In the genomic region with DNA sequence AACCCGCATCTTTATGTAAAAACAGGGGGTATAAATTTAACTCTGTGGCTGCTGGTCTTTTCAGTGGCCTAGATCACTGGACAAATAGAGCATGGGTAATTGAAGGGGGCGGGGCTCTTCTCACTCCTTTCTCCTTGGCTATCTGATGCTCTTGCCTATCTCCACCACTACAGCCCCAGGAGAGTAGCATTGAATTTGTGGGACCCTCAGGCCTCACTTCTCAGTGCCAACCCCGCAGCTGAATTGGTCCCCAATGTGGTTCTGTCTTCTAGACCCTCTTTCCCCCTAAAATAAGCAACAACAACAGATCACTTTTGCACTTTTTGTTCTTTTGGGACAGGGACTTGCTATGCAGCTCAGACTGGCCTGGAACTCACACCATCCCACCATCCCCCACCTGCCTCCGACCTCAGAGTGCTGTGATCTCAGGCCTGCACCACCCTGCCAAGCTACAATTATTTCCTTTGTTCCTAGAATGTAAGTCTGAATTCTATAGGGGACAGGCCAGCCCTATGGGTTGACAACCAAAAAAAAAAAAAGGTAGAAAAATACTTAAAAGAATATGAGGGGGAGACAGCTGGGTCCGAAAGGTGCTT, we compare ENCODE assay signal across 9 mouse cellular contexts. TPM values are rescaled to one million over a fixed set of nuclear protein-coding genes. Genes with fewer than 3 reads are reported as not detected.
DNase-seq lines count a peak whose midpoint lies in the region; ATAC-seq and TF ChIP-seq lines count a peak whose summit lies in the region.
"Had no signal": no experiment of that assay in that cellular context is flagged by ENCODE, and none has a peak within 500 bp of the region (broad histone marks: within the 10 kb centered on the region; RNA-seq: fewer than 3 reads in every experiment).

No protein-coding gene starts in this region.

- H3K4me3 ChIP-seq in heart, embryonic 10.5 days: peak overlapping the region; percentile 37
- H3K4me3 ChIP-seq in heart, adult 2 months: no peak overlapping the region
- H3K4me3 ChIP-seq in hindbrain, embryonic 10.5 days: peak overlapping the region; percentile 29
- H3K4me3 ChIP-seq: limb, embryonic 15.5 days had no signal

- peak; percentile 41; the same call in 1 of the 2 replicates for ATAC-seq in megakaryocyte-erythroid progenitor cell, adult 5-6 weeks (replicated peaks; ENCODE audit: low FRiP score, low TSS enrichment, poor library complexity, severe bottlenecking)

- H3K9ac ChIP-seq in heart, adult 2 months (ENCODE audit: low read depth, low read length): no peak overlapping the region
- H3K9ac ChIP-seq: limb, embryonic 15.5 days had no signal

- H3K27me3 ChIP-seq in heart, embryonic 10.5 days (ENCODE audit: insufficient read depth, poor library complexity, severe bottlenecking): no peaks in the 10 kb centered on the region
- no peaks in the 10 kb centered on the region for H3K27me3 ChIP-seq in heart, adult 2 months (ENCODE audit: control insufficient read depth, insufficient read depth, low read length)
- H3K27me3 ChIP-seq in hindbrain, embryonic 10.5 days (ENCODE audit: insufficient read depth, poor library complexity, severe bottlenecking): no peaks in the 10 kb centered on the region
- H3K27me3 ChIP-seq: limb, embryonic 15.5 days had no signal

- TF ChIP-seq CTCF in heart, adult 2 months (IDR thresholded peaks at IDR 0.05): no peak

- 38% methylated on average over 5 of the region's 5 CpGs for WGBS in heart, embryonic 10.5 days
- 84% methylated on average over 5 of the region's 5 CpGs for WGBS in heart, adult 2 months
- 48% methylated on average over 5 of the region's 5 CpGs for WGBS in hindbrain, embryonic 10.5 days

- no peaks in the 10 kb centered on the region for H3K36me3 ChIP-seq in heart, embryonic 10.5 days
- peaks cover 4% of the 10 kb centered on the region; the same call in 1 of the 2 replicates for H3K36me3 ChIP-seq in heart, adult 2 months (ENCODE audit: control insufficient read depth, insufficient read depth, low read length)
- no peaks in the 10 kb centered on the region for H3K36me3 ChIP-seq in hindbrain, embryonic 10.5 days
- H3K36me3 ChIP-seq: limb, embryonic 15.5 days had no signal

- no peak for TF ChIP-seq POLR2A in heart, adult 2 months (IDR thresholded peaks at IDR 0.05; ENCODE audit: insufficient read depth, low read depth, low read length)

- intact Hi-C loops in heart, adult 2 months (cut with DNase I): no loop called here

- peaks cover 11% of the 10 kb centered on the region for H3K4me1 ChIP-seq in heart, embryonic 10.5 days
- peaks cover 1% of the 10 kb centered on the region for H3K4me1 ChIP-seq in heart, adult 2 months (ENCODE audit: control insufficient read depth, insufficient read depth, low read length)
- peaks cover 28% of the 10 kb centered on the region for H3K4me1 ChIP-seq in hindbrain, embryonic 10.5 days (replicated peaks)

- TF ChIP-seq EP300 in heart, adult 2 months (IDR thresholded peaks at IDR 0.05; ENCODE audit: insufficient read depth, low read depth, low read length): no peak

- peak overlapping the region; percentile 64; the same call in 1 of the 2 replicates for H3K27ac ChIP-seq in heart, embryonic 10.5 days
- H3K27ac ChIP-seq in heart, adult 2 months: no peak overlapping the region
- peak overlapping the region; percentile 83 for H3K27ac ChIP-seq in hindbrain, embryonic 10.5 days
- H3K27ac ChIP-seq: limb, embryonic 15.5 days had no signal

- H3K9me3 ChIP-seq in heart, embryonic 10.5 days: no peaks in the 10 kb centered on the region
- no peaks in the 10 kb centered on the region for H3K9me3 ChIP-seq in hindbrain, embryonic 10.5 days
- H3K9me3 ChIP-seq: limb, embryonic 15.5 days had no signal

- no peaks in the 10 kb centered on the region for H3K79me2 ChIP-seq in heart, adult 2 months (replicated peaks; ENCODE audit: control insufficient read depth, insufficient read depth, low read length)

- no peak for DNase-seq in heart, embryonic 10.5 days (ENCODE audit: low spot score)
- DNase-seq in heart, adult 2 months: no peak
- DNase-seq in embryo, embryonic 11 days: peak; percentile 31
- no peak for DNase-seq in hindbrain, embryonic 10.5 days (ENCODE audit: low spot score)
- DNase-seq in spleen, postnatal 14 days (ENCODE audit: low spot score in 2 of 2): no peak
- no peak for DNase-seq in ovary, adult 18-20 months (ENCODE audit: low spot score)
- no peak for DNase-seq in layer of hippocampus, adult 9-11 months

RNA-seq across cellular contexts. Expression of gene Btg1, which starts 30.2 kb away (rescaled TPM):
- 23.3 and 24.2 TPM in 2 replicates for polyA plus RNA-seq in heart, embryonic 10.5 days (2016; fragmentation: Nextera tagmentation; extraction: Ambion mirVana)
- 10 to 100 TPM; 28.5 to 45.2 TPM for total RNA-seq in heart, adult 2 months (2021)
- polyA plus RNA-seq in heart, adult 2 months (2012; rRNA removed): 10.4 and 11.7 TPM in 2 replicates
- 34.9 and 43.8 TPM in 2 replicates for polyA plus RNA-seq in hindbrain, embryonic 10.5 days (2016; fragmentation: Nextera tagmentation; extraction: Ambion mirVana)
- 9.0 and 19.6 TPM in 2 replicates for total RNA-seq in megakaryocyte-erythroid progenitor cell, adult 5-6 weeks (2014; fragmentation: Nextera tagmentation)
- total RNA-seq in megakaryocyte-erythroid progenitor cell, adult 5-6 weeks (2017): 30.2 and 41.5 TPM in 2 replicates
